Mouse (Mus musculus): ENCODE measurements around the gene Kdm4a.

Gene Kdm4a

GRCm38 (mm10) chr4:118112601-118113000, 67.2 kb downstream of the Kdm4a start:
- DNase-seq = no peak

GRCm38 (mm10) chr4:118109649-118110048, 70.2 kb downstream of the Kdm4a start:
- no peak for DNase-seq

GRCm38 (mm10) chr4:118108779-118109178, 71.1 kb downstream of the Kdm4a start:
- peak; percentile 63 for DNase-seq

- DNase-seq = no peak
Measured at GRCm38 (mm10) chr4:118105256-118106053, 74.4 kb downstream of the Kdm4a start.

- no peak for DNase-seq
Measured at GRCm38 (mm10) chr4:118103280-118103830, 76.5 kb downstream of the Kdm4a start.

GRCm38 (mm10) chr4:118101497-118101896, 78.3 kb downstream of the Kdm4a start:
- no peak for DNase-seq

- no peak for DNase-seq
Measured at GRCm38 (mm10) chr4:118099637-118100364, 80.0 kb downstream of the Kdm4a start.

GRCm38 (mm10) chr4:118098571-118098970, 81.3 kb downstream of the Kdm4a start:
- DNase-seq = no peak

- no peak for DNase-seq
Measured at GRCm38 (mm10) chr4:118096069-118096468, 83.8 kb downstream of the Kdm4a start.

GRCm38 (mm10) chr4:118092784-118093457, 86.9 kb downstream of the Kdm4a start:
- DNase-seq = no peak

- no peak for DNase-seq
Measured at GRCm38 (mm10) chr4:118090449-118090848, 89.4 kb downstream of the Kdm4a start.

- peak; percentile 70 for DNase-seq
Measured at GRCm38 (mm10) chr4:118089939-118090338, 89.9 kb downstream of the Kdm4a start.

GRCm38 (mm10) chr4:118088771-118089170, 91.1 kb downstream of the Kdm4a start:
- DNase-seq = no peak
